Mouse (Mus musculus) 3T3-L1 (cell line): Measurements from ENCODE around the gene Syngap1.
A peak's percentile ranks its signal among the peaks of the same experiment; 100 is the strongest.
"Not testable (repeated sequence)": the region's sequence is repeated elsewhere in the genome, so short reads cannot be mapped to it uniquely, and the experiment has no call there.

Experiments
- DNase-seq: peaks from one replicate; pipeline ENCODE4 v3.0.0-alpha.2; 2015; ENCODE audit warnings: low read depth, low spot score

Gene Syngap1

GRCm38 (mm10) chr17:26941031-26941789 lies at the start of gene Syngap1:
Gene Syngap1 (plus strand): TSS chr17:26941253.
- peak; percentile 50 for DNase-seq

GRCm38 (mm10) chr17:26892635-26893375 lies 48.2 kb upstream of the Syngap1 start:
- DNase-seq = no peak

GRCm38 (mm10) chr17:26893492-26893891 lies 47.6 kb upstream of the Syngap1 start:
- DNase-seq = no peak

- DNase-seq = no peak
Observed at GRCm38 (mm10) chr17:26894342-26894741, 46.7 kb upstream of the Syngap1 start.

- peak; percentile 69 for DNase-seq
Observed at GRCm38 (mm10) chr17:26895578-26895977, 45.5 kb upstream of the Syngap1 start.

GRCm38 (mm10) chr17:26900916-26901315 lies 40.1 kb upstream of the Syngap1 start:
- DNase-seq = peak; percentile 76

- no peak for DNase-seq
Observed at GRCm38 (mm10) chr17:26904320-26904719, 36.7 kb upstream of the Syngap1 start.

- not testable (repeated sequence) for DNase-seq
Observed at GRCm38 (mm10) chr17:26907506-26907905, 33.5 kb upstream of the Syngap1 start.

GRCm38 (mm10) chr17:26915248-26915647 lies 25.8 kb upstream of the Syngap1 start:
- no peak for DNase-seq

- DNase-seq = peak; percentile 100
Observed at GRCm38 (mm10) chr17:26916711-26917482, 24.2 kb upstream of the Syngap1 start, which contains the start of gene Kifc5b. Gene Kifc5b (plus strand): TSS chr17:26917091.

GRCm38 (mm10) chr17:26917560-26917959 lies 23.5 kb upstream of the Syngap1 start:
- DNase-seq = not testable (repeated sequence)

- no peak for DNase-seq
Observed at GRCm38 (mm10) chr17:26918343-26918742, 22.7 kb upstream of the Syngap1 start.

GRCm38 (mm10) chr17:26919516-26919915 lies 21.5 kb upstream of the Syngap1 start:
- not testable (repeated sequence) for DNase-seq

GRCm38 (mm10) chr17:26922368-26922767 lies 18.7 kb upstream of the Syngap1 start:
- not testable (repeated sequence) for DNase-seq

GRCm38 (mm10) chr17:26925414-26925813 lies 15.6 kb upstream of the Syngap1 start:
- not testable (repeated sequence) for DNase-seq

GRCm38 (mm10) chr17:26931795-26932194 lies 9.3 kb upstream of the Syngap1 start:
- DNase-seq = peak; percentile 81

GRCm38 (mm10) chr17:26932839-26933398 lies 8.1 kb upstream of the Syngap1 start, which contains the start of gene Phf1:
Gene Phf1 (plus strand): TSS chr17:26933052.
- peak; percentile 88 for DNase-seq

- no peak for DNase-seq
Observed at GRCm38 (mm10) chr17:26933419-26933818, 7.6 kb upstream of the Syngap1 start.

GRCm38 (mm10) chr17:26933885-26934827 lies 6.9 kb upstream of the Syngap1 start:
- no peak for DNase-seq

GRCm38 (mm10) chr17:26935027-26935426 lies 6.0 kb upstream of the Syngap1 start:
- no peak for DNase-seq
